Mouse (Mus musculus): ENCODE data around the gene Rfx2.

The Rfx2 gene

DNA sequence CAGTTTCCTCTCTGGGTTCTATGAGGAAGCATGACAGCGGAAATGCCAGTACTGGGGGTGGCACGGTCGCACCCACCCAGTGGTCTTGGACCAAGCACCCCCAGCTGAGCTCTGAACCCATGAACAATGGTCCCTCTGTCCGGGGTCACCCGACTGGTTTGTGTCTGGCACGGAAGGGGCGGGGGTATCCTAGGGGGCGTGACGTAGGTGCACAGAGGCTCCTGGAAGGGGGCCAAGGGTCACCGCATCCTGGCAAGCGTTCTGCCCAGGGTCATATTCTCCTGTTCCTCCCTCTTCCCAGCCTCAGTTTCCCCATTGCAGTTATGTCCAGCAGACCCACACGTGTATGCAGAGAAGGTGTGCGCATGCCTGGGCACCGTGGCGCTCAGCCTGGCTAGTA is 77.4 kb downstream of the Rfx2 start:
- DNase-seq (ENCODE audit: low spot score), result no peak

DNA sequence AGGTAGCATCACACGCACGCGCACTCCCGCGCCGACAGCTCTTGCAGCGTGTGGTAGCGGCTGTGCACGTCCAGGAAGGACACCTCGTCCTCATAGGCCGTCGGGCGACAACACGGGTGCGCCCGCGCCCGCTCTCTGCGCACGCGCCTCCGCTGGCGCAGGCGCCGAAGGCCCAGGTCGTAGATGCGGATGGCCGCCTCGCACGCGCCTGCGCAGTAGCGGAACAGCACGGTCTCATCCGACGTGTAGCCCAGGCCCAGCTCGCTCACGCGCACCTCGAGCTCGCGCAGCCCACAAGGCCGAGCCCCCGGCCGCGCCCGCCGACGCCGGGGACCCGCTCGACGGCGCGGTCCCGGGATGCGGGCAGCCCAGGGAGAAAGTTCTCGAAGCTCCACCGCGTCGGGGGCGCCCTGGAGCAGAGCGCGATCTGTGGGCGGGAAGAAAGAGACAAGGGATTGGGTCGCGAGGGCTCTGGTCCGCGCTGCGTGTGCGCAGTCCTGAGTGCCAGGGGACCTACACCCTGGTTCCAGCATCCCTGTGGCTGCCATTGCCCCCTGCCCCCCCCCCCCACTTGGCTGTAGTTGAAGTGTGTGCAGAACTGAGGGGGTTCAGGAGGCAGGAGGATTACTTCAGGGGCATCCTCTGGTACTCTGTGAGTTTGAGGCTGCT is 79.3 kb downstream of the Rfx2 start:
- no peak for DNase-seq (ENCODE audit: low spot score)

DNA sequence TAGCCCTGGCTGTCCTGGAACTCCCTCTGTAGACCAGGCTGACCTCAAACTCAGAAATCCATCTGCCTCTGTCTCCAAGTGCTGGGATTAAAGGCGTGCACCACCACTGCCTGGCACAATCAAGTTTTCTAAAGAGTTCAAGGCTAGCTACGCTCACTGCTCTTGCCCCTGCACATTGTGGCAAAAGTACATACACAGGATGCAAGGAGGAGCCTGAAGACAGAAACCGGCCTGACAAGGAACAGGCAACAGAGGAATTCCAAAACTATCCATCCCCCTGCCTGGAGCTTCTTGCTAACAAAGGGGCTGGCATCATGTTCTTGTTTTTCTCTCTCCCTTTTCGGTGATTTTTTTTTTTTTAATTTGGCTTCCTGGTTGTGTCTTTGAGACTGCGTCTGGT is 86.6 kb downstream of the Rfx2 start:
- DNase-seq (ENCODE audit: low spot score), result no peak

DNA sequence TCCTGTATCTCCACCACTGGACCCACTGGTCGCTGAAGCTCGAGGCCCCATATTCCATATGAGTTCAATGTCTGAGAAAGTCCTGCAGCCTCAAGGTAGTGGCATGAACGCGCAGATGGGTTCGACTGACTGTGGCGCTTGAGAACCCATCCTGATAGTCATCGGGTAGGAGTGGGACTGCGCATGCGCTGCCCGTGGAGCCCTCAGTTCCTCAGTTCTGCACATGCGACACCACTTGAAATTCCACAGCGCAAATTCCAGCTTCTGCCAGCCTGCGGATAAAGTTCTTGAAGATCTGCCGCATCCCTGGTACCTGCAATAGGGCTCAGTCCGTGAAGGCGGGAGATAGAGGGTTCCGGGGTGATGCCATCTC is 90.0 kb downstream of the Rfx2 start:
- no peak for DNase-seq (ENCODE audit: low spot score)

- DNase-seq (ENCODE audit: low spot score), result no peak
These were observed 90.6 kb downstream of the Rfx2 start for GRCm38 (mm10) chr17:56740118-56740787.

GRCm38 (mm10) chr17:56738221-56738620 is 92.6 kb downstream of the Rfx2 start:
- no peak for DNase-seq (ENCODE audit: low spot score)

DNA sequence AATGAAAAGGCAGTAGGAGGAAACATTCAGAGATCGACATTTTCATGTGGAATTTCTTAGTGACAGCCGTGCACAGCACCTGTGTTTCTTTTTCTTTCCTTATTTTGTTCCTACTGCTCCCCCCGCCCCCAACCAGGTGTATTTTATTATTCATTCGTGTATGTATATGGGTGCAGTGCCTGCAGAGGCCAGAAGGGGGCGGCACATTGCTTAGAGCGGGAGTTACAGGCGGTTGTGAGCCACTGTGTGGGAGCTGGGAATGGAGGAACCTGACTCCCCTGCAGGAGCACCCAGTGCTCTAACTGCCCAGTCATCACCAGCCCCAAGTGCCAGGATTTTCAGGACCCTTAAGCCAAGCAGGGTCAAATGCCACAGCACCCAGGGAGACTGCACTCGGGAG is 94.3 kb downstream of the Rfx2 start:
- no peak for DNase-seq (ENCODE audit: low spot score)

DNA sequence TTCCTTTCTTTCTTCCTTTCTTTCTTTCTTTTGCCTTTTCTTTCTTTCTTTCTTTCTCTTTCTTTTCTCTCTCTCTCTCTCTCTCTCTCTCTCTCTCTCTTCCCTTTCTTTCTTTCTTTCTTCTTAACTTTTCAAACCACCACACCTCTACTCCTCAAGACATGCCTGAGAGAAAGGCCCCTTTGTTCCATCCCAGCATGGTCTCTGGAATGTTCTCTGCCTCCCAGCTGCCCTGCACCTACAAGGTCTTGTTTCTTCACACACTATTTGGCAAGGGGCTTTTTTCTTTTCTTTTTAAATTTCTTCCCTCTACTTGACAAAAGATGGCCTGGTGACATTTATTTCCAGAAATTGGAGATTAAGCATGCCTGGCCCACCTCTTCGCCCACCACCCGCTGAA is 101.2 kb downstream of the Rfx2 start:
- DNase-seq (ENCODE audit: low spot score), result no peak

DNA sequence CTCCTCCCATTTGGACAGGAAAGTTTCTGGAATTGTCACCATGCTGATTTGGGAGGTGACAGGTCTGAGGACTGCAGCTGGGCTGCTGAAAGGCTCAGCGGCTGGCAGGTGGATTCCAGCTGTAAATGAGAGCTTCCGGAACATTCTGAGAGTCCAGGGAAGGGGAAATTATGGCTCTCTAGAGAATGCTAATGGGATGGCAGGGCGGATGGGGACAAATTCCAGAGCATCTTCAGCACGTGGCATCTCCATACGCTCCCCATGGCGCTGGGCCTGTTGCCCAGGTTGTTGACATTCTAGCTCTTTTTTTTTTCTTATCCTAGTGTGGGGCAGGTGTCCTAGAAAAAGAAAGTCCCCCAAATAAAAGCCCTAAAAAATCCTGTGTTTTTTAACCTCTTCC is 101.7 kb downstream of the Rfx2 start:
- no peak for DNase-seq (ENCODE audit: low spot score)

DNA sequence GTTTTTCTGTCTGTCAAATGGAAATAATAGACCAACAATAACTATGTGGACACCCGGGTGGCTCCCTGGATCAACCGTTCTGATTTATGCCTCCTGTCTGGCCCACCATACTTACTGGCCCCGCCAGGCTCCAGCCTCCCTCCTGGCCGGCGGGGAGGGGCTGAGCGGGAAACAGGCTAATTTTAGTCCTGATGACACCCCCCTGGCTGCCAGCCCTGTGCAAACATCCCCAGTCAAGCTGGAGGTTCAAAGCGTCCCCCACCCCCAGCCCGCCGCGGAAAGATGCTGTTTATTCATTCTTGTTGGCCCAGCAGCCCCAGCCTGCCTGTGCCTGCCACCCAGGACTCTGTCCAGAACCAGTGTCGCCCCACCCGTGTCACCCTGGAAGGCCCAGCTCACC is 102.7 kb downstream of the Rfx2 start:
- DNase-seq (ENCODE audit: low spot score), result no peak

GRCm38 (mm10) chr17:56727659-56728058 is 103.2 kb downstream of the Rfx2 start:
- no peak for DNase-seq (ENCODE audit: low spot score)

GRCm38 (mm10) chr17:56727029-56727649 is 103.7 kb downstream of the Rfx2 start:
- DNase-seq (ENCODE audit: low spot score), result no peak
